Mouse (Mus musculus): Measurements from ENCODE around the gene Gtpbp8. TPM values are rescaled to one million over a fixed set of nuclear protein-coding genes. Genes with fewer than 3 reads are reported as not detected.

The Gtpbp8 gene
- polyA plus RNA-seq, 1 experiment from 2014 or later: 26.3 TPM

DNA sequence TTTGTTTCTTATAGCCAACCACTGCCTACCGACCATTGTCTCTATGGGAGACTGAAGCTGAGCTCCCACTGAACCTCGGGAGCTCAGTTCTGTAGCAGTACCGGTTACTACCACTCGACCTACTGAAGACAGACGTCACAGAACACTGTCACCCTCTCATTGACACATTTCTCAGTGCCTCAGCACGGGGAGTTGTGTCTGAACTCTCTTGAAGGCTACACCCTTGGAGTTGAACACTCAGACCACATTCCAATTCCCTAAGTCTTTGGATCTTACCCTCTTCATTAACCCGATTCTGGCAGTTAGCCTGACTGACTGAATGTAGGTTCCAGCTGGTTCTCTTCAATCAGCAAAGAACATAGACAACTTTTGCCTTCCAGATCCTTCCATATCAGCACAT, 26.8 kb downstream of the Gtpbp8 start:
- Histone ChIP-seq H3K4me2 (ENCODE audit: low read depth, low read length) (no peak overlapping the region), H3K27ac (ENCODE audit: low read length) (no peak overlapping the region), H3K27me3 (ENCODE audit: control insufficient read depth, insufficient read depth, low read length) (no peaks in the 10 kb centered on the region), H3K4me3 (replicated peaks; ENCODE audit: low read length) (no peak overlapping the region), H3K9ac (ENCODE audit: low read length) (no peak overlapping the region), H3K4me1 (ENCODE audit: control insufficient read depth, insufficient read depth, low read length) (peaks cover 3% of the 10 kb centered on the region; the same call in 1 of the 2 replicates), H3K9me3 (replicated peaks; ENCODE audit: control insufficient read depth, low read length) (no peaks in the 10 kb centered on the region), H3K36me3 (ENCODE audit: control insufficient read depth, insufficient read depth, low read length) (no peaks in the 10 kb centered on the region)
- WGBS: 69% methylated on average over 7 of the region's 7 CpGs
- no peak for ATAC-seq (ENCODE audit: insufficient read depth, low FRiP score)

DNA sequence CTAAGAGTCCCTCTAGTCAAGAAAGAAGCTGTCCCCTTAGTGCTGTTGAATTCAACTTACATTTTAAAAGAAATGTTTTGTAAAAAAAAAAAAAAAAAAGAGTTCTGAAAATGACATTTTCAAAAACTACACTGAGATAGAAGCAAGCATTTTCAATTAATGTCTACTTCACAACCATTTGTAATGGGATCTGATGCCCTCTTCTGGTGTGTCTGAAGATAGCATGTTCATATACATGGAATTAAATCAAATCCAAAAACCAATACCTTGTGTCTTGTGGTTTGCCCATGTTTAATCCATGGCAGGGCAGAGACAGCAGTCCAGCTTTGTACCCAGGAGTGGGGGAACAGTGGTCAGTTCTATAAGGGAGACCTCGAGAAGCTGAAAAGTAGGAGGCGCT, 28.3 kb downstream of the Gtpbp8 start:
- H3K27me3 ChIP-seq (ENCODE audit: control insufficient read depth, insufficient read depth, low read length): no peaks in the 10 kb centered on the region
- no peak overlapping the region for H3K27ac ChIP-seq (ENCODE audit: low read length)
- no peaks in the 10 kb centered on the region for H3K9me3 ChIP-seq (replicated peaks; ENCODE audit: control insufficient read depth, low read length)
- 78% methylated on average over 2 of the region's 2 CpGs for WGBS
- H3K36me3 ChIP-seq (ENCODE audit: control insufficient read depth, insufficient read depth, low read length): no peaks in the 10 kb centered on the region
- H3K9ac ChIP-seq (ENCODE audit: low read length): no peak overlapping the region
- H3K4me2 ChIP-seq (ENCODE audit: low read depth, low read length): no peak overlapping the region
- no peak for ATAC-seq (ENCODE audit: insufficient read depth, low FRiP score)
- H3K4me1 ChIP-seq (ENCODE audit: control insufficient read depth, insufficient read depth, low read length): peaks cover 3% of the 10 kb centered on the region; the same call in 1 of the 2 replicates
- no peak overlapping the region for H3K4me3 ChIP-seq (replicated peaks; ENCODE audit: low read length)

DNA sequence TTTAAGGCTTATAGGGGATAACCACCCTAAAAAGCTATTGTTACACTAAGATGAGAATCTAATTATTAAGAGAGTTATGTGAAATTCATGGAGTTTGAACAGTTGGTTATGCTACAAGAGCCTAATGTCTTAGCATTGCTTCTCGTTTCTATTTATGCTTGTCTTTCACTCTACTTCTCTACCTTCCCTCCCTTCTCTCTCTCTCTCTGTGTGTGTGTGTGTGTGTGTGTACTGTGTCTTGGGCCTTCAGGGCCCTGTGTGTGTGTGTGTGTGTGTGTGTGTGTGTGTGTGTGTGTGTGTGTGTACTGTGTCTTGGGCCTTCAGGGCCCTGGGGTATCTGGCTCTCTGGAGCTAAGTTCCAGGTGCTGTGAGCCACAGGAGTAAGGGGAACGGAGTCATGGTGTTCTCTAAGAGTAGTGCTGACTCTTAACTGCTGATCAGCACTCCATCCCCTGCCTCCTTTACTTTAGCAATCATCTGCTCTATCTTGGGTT, 29.0 kb downstream of the Gtpbp8 start:
- Histone ChIP-seq H3K27me3 (ENCODE audit: control insufficient read depth, insufficient read depth, low read length) (no peaks in the 10 kb centered on the region), H3K27ac (ENCODE audit: low read length) (no peak overlapping the region), H3K4me1 (ENCODE audit: control insufficient read depth, insufficient read depth, low read length) (peaks cover 3% of the 10 kb centered on the region; the same call in 1 of the 2 replicates), H3K9ac (ENCODE audit: low read length) (no peak overlapping the region), H3K4me3 (replicated peaks; ENCODE audit: low read length) (no peak overlapping the region), H3K36me3 (ENCODE audit: control insufficient read depth, insufficient read depth, low read length) (no peaks in the 10 kb centered on the region), H3K4me2 (ENCODE audit: low read depth, low read length) (no peak overlapping the region), H3K9me3 (replicated peaks; ENCODE audit: control insufficient read depth, low read length) (no peaks in the 10 kb centered on the region)
- WGBS: 74% methylated on average over 2 of the region's 2 CpGs
- ATAC-seq (ENCODE audit: insufficient read depth, low FRiP score): no peak

DNA sequence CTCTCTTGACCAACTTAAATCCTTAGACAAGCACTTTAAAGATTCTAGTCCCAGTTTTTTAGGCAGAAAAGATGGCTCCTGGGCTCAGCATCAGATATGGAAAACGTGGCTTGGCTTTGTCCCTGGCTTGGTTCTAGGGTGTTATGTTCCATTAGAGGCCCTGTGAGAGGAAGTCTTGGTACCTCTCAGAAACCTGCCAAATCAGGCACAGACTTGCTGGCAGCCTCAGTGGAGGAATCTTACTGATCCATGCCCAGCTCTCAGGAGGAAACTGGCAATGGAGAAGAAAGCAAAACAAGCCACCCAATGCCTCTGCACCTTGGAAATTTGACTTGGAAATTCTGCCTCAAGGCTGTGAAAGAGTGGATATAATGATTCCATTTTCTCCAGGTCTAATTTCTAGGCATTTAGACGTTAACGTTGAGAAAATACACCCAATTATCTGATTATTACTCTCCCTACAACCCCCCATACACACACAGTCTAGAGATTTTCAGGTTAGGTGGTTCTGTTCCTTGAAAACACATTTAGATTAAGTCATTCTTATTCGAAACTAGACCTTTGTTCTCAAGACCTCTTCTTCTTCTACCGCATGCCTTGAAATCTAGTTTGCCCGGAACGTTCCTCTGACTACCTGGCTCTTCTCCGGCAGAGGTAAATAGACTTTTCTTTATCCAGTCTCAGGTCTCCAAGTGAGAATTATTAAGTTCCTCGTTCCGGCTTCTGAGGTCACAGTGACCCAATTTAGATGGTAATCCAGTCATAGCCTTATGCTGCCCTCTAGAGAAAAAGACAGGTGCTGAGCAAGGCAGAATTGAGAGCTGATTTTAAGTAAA, 29.6 kb downstream of the Gtpbp8 start:
- Histone ChIP-seq H3K9me3 (replicated peaks; ENCODE audit: control insufficient read depth, low read length) (no peaks in the 10 kb centered on the region), H3K9ac (ENCODE audit: low read length) (no peak overlapping the region), H3K36me3 (ENCODE audit: control insufficient read depth, insufficient read depth, low read length) (no peaks in the 10 kb centered on the region), H3K4me3 (replicated peaks; ENCODE audit: low read length) (no peak overlapping the region), H3K4me1 (ENCODE audit: control insufficient read depth, insufficient read depth, low read length) (peaks cover 3% of the 10 kb centered on the region; the same call in 1 of the 2 replicates), H3K27ac (ENCODE audit: low read length) (peak overlapping the region; percentile 70), H3K4me2 (ENCODE audit: low read depth, low read length) (0 out of 2 replicates have a peak overlapping the region, but pooled peaks have one; percentile 8), H3K27me3 (ENCODE audit: control insufficient read depth, insufficient read depth, low read length) (no peaks in the 10 kb centered on the region)
- ATAC-seq (ENCODE audit: insufficient read depth, low FRiP score): peak; percentile 81
- 35% methylated on average over 10 of the region's 10 CpGs for WGBS

DNA sequence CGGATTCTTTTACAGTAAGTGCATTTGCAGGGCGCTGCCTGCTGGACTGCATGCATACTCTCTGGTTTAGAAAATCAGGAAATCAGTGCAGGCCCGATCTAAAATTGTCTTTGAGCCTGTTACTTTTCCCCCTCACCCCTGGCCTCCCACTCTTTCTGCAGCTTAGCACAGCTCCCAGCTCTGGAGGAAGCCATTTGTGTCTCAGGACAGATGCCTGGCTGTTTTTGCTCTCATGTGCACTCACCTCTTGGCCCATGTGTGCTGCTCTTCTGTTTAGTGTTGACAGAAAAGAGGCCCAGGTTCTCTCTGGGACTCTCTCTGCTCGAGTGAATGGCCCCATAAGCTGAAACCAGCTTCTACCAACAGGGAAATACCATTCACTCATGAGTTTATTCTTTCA, 42.7 kb downstream of the Gtpbp8 start:
- H3K27me3 ChIP-seq (ENCODE audit: control insufficient read depth, insufficient read depth, low read length): no peaks in the 10 kb centered on the region
- no peak overlapping the region for H3K4me3 ChIP-seq (replicated peaks; ENCODE audit: low read length)
- ATAC-seq (ENCODE audit: insufficient read depth, low FRiP score): peak; percentile 60; the same call in 1 of the 2 replicates
- H3K9ac ChIP-seq (ENCODE audit: low read length): no peak overlapping the region
- H3K4me2 ChIP-seq (ENCODE audit: low read depth, low read length): no peak overlapping the region
- no peaks in the 10 kb centered on the region for H3K9me3 ChIP-seq (replicated peaks; ENCODE audit: control insufficient read depth, low read length)
- peaks cover 15% of the 10 kb centered on the region for H3K4me1 ChIP-seq (ENCODE audit: control insufficient read depth, insufficient read depth, low read length)
- 23% methylated on average over 4 of the region's 4 CpGs for WGBS
- peak overlapping the region; percentile 70 for H3K27ac ChIP-seq (ENCODE audit: low read length)
- H3K36me3 ChIP-seq (ENCODE audit: control insufficient read depth, insufficient read depth, low read length): no peaks in the 10 kb centered on the region

DNA sequence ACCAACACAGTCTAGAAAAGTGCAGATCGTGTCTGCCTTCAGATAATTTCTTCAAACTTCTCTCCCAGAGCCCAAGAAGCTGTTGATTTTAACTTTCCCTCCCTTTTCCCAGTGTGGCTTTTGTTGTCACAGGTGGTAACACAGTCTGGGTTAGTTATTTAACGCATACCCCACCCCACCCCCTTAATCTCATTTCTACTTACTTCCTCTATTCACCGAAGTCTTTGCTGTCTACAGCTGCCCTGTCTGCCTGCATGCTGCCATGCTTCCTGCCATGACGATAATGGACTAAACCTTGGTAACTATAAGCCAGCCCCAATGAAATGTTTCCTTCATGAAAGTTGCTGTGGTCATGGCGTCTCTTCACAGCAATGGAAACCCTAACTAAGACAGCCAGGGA, 43.9 kb downstream of the Gtpbp8 start:
- WGBS: 54% methylated on average over 5 of the region's 5 CpGs
- peak; percentile 56; the same call in 1 of the 2 replicates for ATAC-seq (ENCODE audit: insufficient read depth, low FRiP score)
- H3K4me1 ChIP-seq (ENCODE audit: control insufficient read depth, insufficient read depth, low read length): peaks cover 22% of the 10 kb centered on the region
- H3K4me3 ChIP-seq (replicated peaks; ENCODE audit: low read length): no peak overlapping the region
- peak overlapping the region; percentile 27 for H3K27ac ChIP-seq (ENCODE audit: low read length)
- no peaks in the 10 kb centered on the region for H3K36me3 ChIP-seq (ENCODE audit: control insufficient read depth, insufficient read depth, low read length)
- no peaks in the 10 kb centered on the region for H3K27me3 ChIP-seq (ENCODE audit: control insufficient read depth, insufficient read depth, low read length)
- no peaks in the 10 kb centered on the region for H3K9me3 ChIP-seq (replicated peaks; ENCODE audit: control insufficient read depth, low read length)
- H3K4me2 ChIP-seq (ENCODE audit: low read depth, low read length): no peak overlapping the region
- H3K9ac ChIP-seq (ENCODE audit: low read length): no peak overlapping the region

DNA sequence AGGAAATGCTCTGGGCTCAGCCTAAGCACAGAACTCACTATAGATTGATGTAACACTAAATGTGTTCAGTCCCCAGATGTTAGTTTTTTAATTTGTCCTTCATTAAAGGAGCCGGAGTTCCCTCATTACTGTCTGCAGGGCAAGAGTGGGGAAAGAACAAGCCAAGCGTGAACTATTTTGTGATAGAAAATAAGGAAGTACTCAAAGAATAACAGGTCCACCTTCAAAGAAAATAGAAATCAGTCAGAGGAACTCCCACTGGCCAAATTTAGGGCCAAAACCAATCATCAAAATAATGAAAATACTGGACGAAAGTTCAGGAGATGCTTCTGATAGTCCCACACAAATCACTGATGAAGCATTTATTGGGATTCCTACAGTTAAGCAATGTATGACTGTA, 45.0 kb downstream of the Gtpbp8 start:
- Histone ChIP-seq H3K27me3 (ENCODE audit: control insufficient read depth, insufficient read depth, low read length) (no peaks in the 10 kb centered on the region), H3K4me2 (ENCODE audit: low read depth, low read length) (no peak overlapping the region), H3K9me3 (replicated peaks; ENCODE audit: control insufficient read depth, low read length) (no peaks in the 10 kb centered on the region), H3K4me1 (ENCODE audit: control insufficient read depth, insufficient read depth, low read length) (peaks cover 28% of the 10 kb centered on the region), H3K36me3 (ENCODE audit: control insufficient read depth, insufficient read depth, low read length) (no peaks in the 10 kb centered on the region), H3K9ac (ENCODE audit: low read length) (no peak overlapping the region), H3K27ac (ENCODE audit: low read length) (no peak overlapping the region), H3K4me3 (replicated peaks; ENCODE audit: low read length) (no peak overlapping the region)
- ATAC-seq (ENCODE audit: insufficient read depth, low FRiP score): no peak
- WGBS: 87% methylated on average over 3 of the region's 3 CpGs

DNA sequence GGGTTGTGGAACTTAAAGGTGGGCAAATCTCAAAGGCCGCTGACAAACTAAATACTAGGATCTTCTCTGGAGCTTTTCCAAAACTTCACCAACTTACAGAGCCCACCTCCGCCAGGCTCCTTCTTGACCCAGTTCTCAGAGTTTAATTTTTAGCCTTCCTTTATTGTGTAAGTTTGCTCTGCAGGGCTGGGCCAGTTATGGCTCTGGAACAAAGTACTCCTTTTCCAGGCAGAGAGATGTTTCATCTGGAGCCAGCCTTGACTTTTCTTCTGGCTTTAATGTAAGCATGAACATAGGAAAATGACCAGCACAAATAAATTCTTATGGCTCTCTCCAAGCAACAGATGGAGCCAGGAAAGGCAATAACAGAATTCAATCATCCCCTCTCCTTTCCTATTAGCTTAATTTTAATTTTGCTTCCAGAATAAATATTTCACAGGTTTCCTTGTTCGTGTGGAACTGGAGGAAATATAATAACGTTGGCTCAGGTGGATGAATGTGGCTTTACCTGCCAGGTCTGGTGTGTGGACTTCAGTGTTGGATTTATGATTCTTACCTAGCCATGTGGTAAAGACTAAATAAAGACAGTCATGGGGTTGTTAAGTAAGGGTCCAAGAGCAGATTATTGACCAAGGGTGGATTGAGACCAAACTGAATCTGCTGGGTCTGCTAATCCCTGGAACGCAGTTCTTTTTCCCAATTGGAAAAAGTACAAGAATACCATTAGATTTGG, 48.5 kb downstream of the Gtpbp8 start:
- H3K4me1 ChIP-seq (ENCODE audit: control insufficient read depth, insufficient read depth, low read length): peaks cover 18% of the 10 kb centered on the region
- H3K9ac ChIP-seq (ENCODE audit: low read length): no peak overlapping the region
- H3K27me3 ChIP-seq (ENCODE audit: control insufficient read depth, insufficient read depth, low read length): no peaks in the 10 kb centered on the region
- no peaks in the 10 kb centered on the region for H3K36me3 ChIP-seq (ENCODE audit: control insufficient read depth, insufficient read depth, low read length)
- no peaks in the 10 kb centered on the region for H3K9me3 ChIP-seq (replicated peaks; ENCODE audit: control insufficient read depth, low read length)
- H3K4me2 ChIP-seq (ENCODE audit: low read depth, low read length): no peak overlapping the region
- no peak for ATAC-seq (ENCODE audit: insufficient read depth, low FRiP score)
- H3K4me3 ChIP-seq (replicated peaks; ENCODE audit: low read length): no peak overlapping the region
- WGBS: 58% methylated on average over 5 of the region's 5 CpGs
- peak overlapping the region; percentile 71 for H3K27ac ChIP-seq (ENCODE audit: low read length)
